Mouse (Mus musculus) hindbrain, embryonic 12.5 days (tissue): ENCODE measurements around the gene Ncoa3. TPM values are rescaled to one million over a fixed set of nuclear protein-coding genes. Genes with fewer than 3 reads are reported as not detected.

Experiments used
- ATAC-seq: fragments of 200-750 bp; cut with Nextera tagmentation; 2 replicates; pipeline ENCODE4 v1.8.0; 2017; ENCODE audit warnings: moderate TSS enrichment; ENCODE audit not compliant: low FRiP score
- H3K27ac ChIP-seq: fragments of 300-500 bp; sonication (generic); 2 replicates; pipeline ENCODE4 v1.5.1; 2016; ENCODE audit warnings: mild to moderate bottlenecking
- H3K27me3 ChIP-seq: fragments of 300-500 bp; sonication (generic); 2 replicates; pipeline ENCODE4 v1.6.1; 2016; ENCODE audit warnings: mild to moderate bottlenecking
- H3K36me3 ChIP-seq: fragments of 300-500 bp; sonication (generic); 2 replicates; pipeline ENCODE4 v1.6.1; 2016; ENCODE audit warnings: mild to moderate bottlenecking
- H3K4me1 ChIP-seq: fragments of 300-500 bp; sonication (generic); 2 replicates; pipeline ENCODE4 v1.6.1; 2016
- H3K4me2 ChIP-seq: fragments of 300-500 bp; sonication (generic); replicated peaks from 2 replicates; pipeline ENCODE4 v1.6.1; 2016; ENCODE audit warnings: mild to moderate bottlenecking
- H3K4me3 ChIP-seq: fragments of 300-500 bp; sonication (generic); 2 replicates; pipeline ENCODE4 v1.5.1; 2016; ENCODE audit warnings: mild to moderate bottlenecking
- H3K9ac ChIP-seq: fragments of 300-500 bp; sonication (generic); 2 replicates; pipeline ENCODE4 v1.6.1; 2016; ENCODE audit warnings: mild to moderate bottlenecking, moderate library complexity
- H3K9me3 ChIP-seq: fragments of 300-500 bp; sonication (generic); replicated peaks from 2 replicates; pipeline ENCODE4 v1.6.1; 2016; ENCODE audit warnings: mild to moderate bottlenecking
- WGBS: fragments of 180-500 bp; shearing (Covaris S2); methylation state at CpG from one replicate; pipeline ENCODE4 v1.1.7; 2016; 5-methylcytosine and 5-hydroxymethylcytosine counted together
- polyA plus RNA-seq: library from polyadenylated mRNA; unstranded; fragments of >200 nt; fragmentation: Nextera tagmentation; extraction: Ambion mirVana; gene quantifications from 2 replicates; pipeline ENCODE4 v1.2.1, GENCODE M21; 2016

Ncoa3 gene
- polyA plus RNA-seq, 1 experiment from 2014 or later = 14.9 TPM

DNA sequence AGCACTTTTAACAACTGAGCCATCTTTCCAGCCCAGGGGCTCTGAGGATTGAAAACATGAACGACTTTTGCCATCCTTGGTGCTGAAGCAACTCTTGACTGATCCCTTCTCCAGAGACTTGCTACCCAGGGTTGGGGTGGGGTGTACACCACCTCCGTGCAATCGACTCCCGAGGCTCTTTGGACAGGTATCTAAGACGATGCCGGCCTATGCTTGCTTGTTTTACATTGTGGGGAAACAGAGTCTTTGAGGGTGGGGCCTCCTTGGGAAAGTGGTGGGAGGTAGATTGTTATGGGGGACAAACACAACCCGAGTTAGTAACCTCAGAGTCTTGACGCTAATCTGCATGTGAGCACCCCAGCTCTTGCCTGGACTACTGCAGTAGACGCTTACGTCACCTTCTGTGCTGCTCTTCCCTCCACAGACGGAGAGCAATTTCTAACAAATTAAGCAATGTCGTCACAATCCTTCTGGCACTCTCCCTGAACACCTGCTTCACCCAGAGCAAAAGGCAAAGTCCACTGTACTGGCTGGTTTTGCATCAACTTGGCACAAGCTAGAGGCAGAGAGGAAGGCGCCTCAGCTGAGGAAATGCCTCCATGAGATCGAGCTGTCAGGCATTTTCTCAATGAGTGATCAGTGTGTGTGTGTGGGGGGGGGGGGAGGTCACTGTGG, 129.4 kb downstream of the Ncoa3 start:
- peaks cover 24% of the 10 kb centered on the region for H3K36me3 ChIP-seq
- H3K4me1 ChIP-seq = peaks cover 11% of the 10 kb centered on the region
- 85% methylated on average over 14 of the region's 14 CpGs for WGBS
- no peak overlapping the region for H3K4me2 ChIP-seq
- ATAC-seq = no peak
- no peak overlapping the region for H3K4me3 ChIP-seq
- H3K27ac ChIP-seq = no peak overlapping the region
- no peaks in the 10 kb centered on the region for H3K9me3 ChIP-seq
- no peaks in the 10 kb centered on the region for H3K27me3 ChIP-seq
- no peak overlapping the region for H3K9ac ChIP-seq

DNA sequence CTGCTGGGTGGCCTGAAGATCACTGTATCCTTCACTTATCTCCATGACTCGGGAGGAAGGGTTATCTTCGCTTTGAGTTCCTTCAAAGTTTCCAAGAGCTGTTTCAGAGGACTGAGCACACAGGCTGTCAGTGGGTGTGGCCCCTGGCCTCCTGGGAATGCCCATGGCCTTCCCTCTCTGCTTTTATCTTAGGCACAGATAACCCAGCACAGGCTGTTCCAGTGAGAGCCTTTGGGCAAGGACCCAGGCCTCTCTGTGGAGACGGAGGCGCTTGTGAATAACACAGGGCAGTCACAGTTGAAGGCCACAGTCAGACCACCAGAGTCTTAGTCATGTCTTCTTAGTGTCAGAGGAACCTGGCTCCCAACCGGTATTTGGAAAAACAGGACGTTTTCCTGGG, 130.3 kb downstream of the Ncoa3 start:
- H3K9ac ChIP-seq = no peak overlapping the region
- H3K27ac ChIP-seq = no peak overlapping the region
- H3K4me1 ChIP-seq = peaks cover 14% of the 10 kb centered on the region
- H3K4me3 ChIP-seq = no peak overlapping the region
- no peaks in the 10 kb centered on the region for H3K9me3 ChIP-seq
- H3K27me3 ChIP-seq = no peaks in the 10 kb centered on the region
- no peak overlapping the region for H3K4me2 ChIP-seq
- peaks cover 18% of the 10 kb centered on the region for H3K36me3 ChIP-seq
- no peak for ATAC-seq
- 86% methylated on average over 6 of the region's 6 CpGs for WGBS

Other genes with a start within 250 kb of the Ncoa3 start
- 71.8 and 72.1 TPM in 2 replicates for gene Zmynd8, start 93.6 kb upstream of the Ncoa3 start, polyA plus RNA-seq
- 185 and 186 TPM in 2 replicates for gene Sulf2, start 163.0 kb downstream of the Ncoa3 start, polyA plus RNA-seq